8 mouse cellular contexts compared by ENCODE assay signal in the genomic region with DNA sequence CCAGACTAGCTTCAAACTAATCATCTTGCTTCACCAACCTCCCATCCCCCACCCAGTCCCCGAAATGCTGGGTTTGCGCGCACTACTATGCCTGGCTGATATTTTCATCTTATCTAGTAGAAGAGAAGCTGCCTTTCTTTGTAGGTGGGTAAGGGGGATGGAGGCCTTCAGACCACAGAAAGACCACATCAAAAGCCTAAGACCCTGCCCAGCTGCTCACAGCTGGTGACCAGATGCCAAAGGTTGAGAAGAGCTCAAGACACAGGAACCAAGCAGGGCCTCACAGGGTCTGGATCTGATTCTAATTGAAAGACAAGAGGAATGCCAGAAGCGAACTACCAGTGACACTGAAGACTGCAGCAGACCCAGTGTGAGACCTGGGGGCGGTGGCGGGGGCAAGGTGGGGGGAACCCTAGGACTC. TPM values are rescaled to one million over a fixed set of nuclear protein-coding genes. Genes with fewer than 3 reads are reported as not detected.
DNase-seq lines count a peak whose midpoint lies in the region; ATAC-seq and TF ChIP-seq lines count a peak whose summit lies in the region.

No protein-coding gene starts in this region.

- DNase-seq in heart, adult 11 months: peak; percentile 94
- DNase-seq in heart, postnatal 4 days: no peak
- no peak for DNase-seq in CH12.LX (ENCODE audit: extremely low read depth)
- DNase-seq in forebrain, embryonic 11.5 days (ENCODE audit: low spot score): peak; percentile 59
- no peak for DNase-seq in spleen, postnatal 10 days (ENCODE audit: low spot score in 2 of 2)

- H3K36me3 ChIP-seq in CH12.LX (replicated peaks in 1 of 2; ENCODE audit: control insufficient read depth in 1 of 2, insufficient read depth in 1 of 2, low read length in 1 of 2): peaks cover 0 to 28% of the 10 kb centered on the region in 2 experiments
- H3K36me3 ChIP-seq in forebrain, embryonic 11.5 days (ENCODE audit: control insufficient read depth, insufficient read depth, low read length): no peaks in the 10 kb centered on the region
- H3K36me3 ChIP-seq in limb, embryonic 13.5 days: peaks cover 6% of the 10 kb centered on the region; the same call in 1 of the 2 replicates
- no peaks in the 10 kb centered on the region for H3K36me3 ChIP-seq in stomach, embryonic 14.5 days (ENCODE audit: control insufficient read depth, insufficient read depth, low read length)

- peak overlapping the region; percentile 88 to 98 (median 95) for H3K4me3 ChIP-seq in CH12.LX (replicated peaks in 1 of 3; ENCODE audit: low read depth in 2 of 3, low read length in 2 of 3, poor library complexity in 1 of 3)
- peak overlapping the region; percentile 81 for H3K4me3 ChIP-seq in forebrain, embryonic 11.5 days (ENCODE audit: low read depth, low read length)
- H3K4me3 ChIP-seq in limb, embryonic 13.5 days: peak overlapping the region; percentile 89
- peak overlapping the region; percentile 79 for H3K4me3 ChIP-seq in stomach, embryonic 14.5 days (ENCODE audit: low read depth, low read length)

- no peak for TF ChIP-seq CTCF in CH12.LX (conservative IDR thresholded peaks at IDR 0.05 in 1 of 2, IDR thresholded peaks at IDR 0.05 in 1 of 2; ENCODE audit: low read depth in 2 of 2, low read length in 2 of 2)

- no peak for ATAC-seq in forebrain, embryonic 11.5 days (replicated peaks; ENCODE audit: low FRiP score)
- peak; percentile 4; the same call in 1 of the 2 replicates for ATAC-seq in limb, embryonic 13.5 days (ENCODE audit: low FRiP score, low read depth)
- peak; percentile 8; the same call in 1 of the 2 replicates for ATAC-seq in stomach, embryonic 14.5 days (ENCODE audit: insufficient number of reproducible peaks, insufficient read depth, low FRiP score, low read depth)
- no peak for ATAC-seq in inflammation-experienced regulatory T-cells, adult 6 months

- TF ChIP-seq EP300 in CH12.LX (IDR thresholded peaks at IDR 0.05; ENCODE audit: low read length): no peak

- no peaks in the 10 kb centered on the region for H3K9me3 ChIP-seq in CH12.LX (replicated peaks; ENCODE audit: low read length)
- no peaks in the 10 kb centered on the region for H3K9me3 ChIP-seq in forebrain, embryonic 11.5 days (ENCODE audit: control insufficient read depth, low read length)
- no peaks in the 10 kb centered on the region for H3K9me3 ChIP-seq in limb, embryonic 13.5 days
- no peaks in the 10 kb centered on the region for H3K9me3 ChIP-seq in stomach, embryonic 14.5 days (ENCODE audit: control insufficient read depth, low read depth, low read length)

- no peaks in the 10 kb centered on the region for H3K79me2 ChIP-seq in CH12.LX (replicated peaks; ENCODE audit: control insufficient read depth, extremely low read depth, insufficient read depth, poor library complexity, severe bottlenecking)

- dilution Hi-C loops in CH12.LX (cut with MboI; ENCODE audit: extremely low pct_ligation_motif_present, extremely low pct_unique_long_range_greater_than_20kb, low sequenced_read_pairs): no loop called here

- H3K9ac ChIP-seq in CH12.LX (ENCODE audit: insufficient read depth, low read depth): peak overlapping the region; percentile 99
- peak overlapping the region; percentile 98 for H3K9ac ChIP-seq in forebrain, embryonic 11.5 days (ENCODE audit: low read length)
- peak overlapping the region; percentile 96 for H3K9ac ChIP-seq in limb, embryonic 13.5 days
- peak overlapping the region; percentile 94 for H3K9ac ChIP-seq in stomach, embryonic 14.5 days (replicated peaks; ENCODE audit: low read depth, low read length)

- TF ChIP-seq RAD21 in CH12.LX (IDR thresholded peaks at IDR 0.05; ENCODE audit: low read depth, low read length): no peak

- no peaks in the 10 kb centered on the region for H3K27me3 ChIP-seq in CH12.LX (replicated peaks)
- no peaks in the 10 kb centered on the region for H3K27me3 ChIP-seq in forebrain, embryonic 11.5 days (ENCODE audit: control insufficient read depth, insufficient read depth, low read length)
- no peaks in the 10 kb centered on the region for H3K27me3 ChIP-seq in limb, embryonic 13.5 days
- H3K27me3 ChIP-seq in stomach, embryonic 14.5 days (ENCODE audit: control insufficient read depth, insufficient read depth, low read length): no peaks in the 10 kb centered on the region

- H3K4me2 ChIP-seq in CH12.LX (ENCODE audit: insufficient read depth, low read depth, poor library complexity, severe bottlenecking): peak overlapping the region; percentile 83
- H3K4me2 ChIP-seq in forebrain, embryonic 11.5 days (ENCODE audit: low read depth, low read length, severe bottlenecking): peak overlapping the region; percentile 75
- H3K4me2 ChIP-seq in limb, embryonic 13.5 days (replicated peaks): peak overlapping the region; percentile 78
- H3K4me2 ChIP-seq in stomach, embryonic 14.5 days (replicated peaks; ENCODE audit: low read depth, low read length): peak overlapping the region; percentile 69

- in situ Hi-C loops in CH12.LX (cut with MboI; ENCODE audit: low pct_ligation_motif_present, low pct_unique_long_range_greater_than_20kb, low sequenced_read_pairs): no loop called here

- 30% methylated on average over 6 of the region's 6 CpGs for WGBS in forebrain, embryonic 11.5 days
- 20% methylated on average over 6 of the region's 6 CpGs for WGBS in limb, embryonic 13.5 days
- WGBS in stomach, embryonic 14.5 days: 39% methylated on average over 6 of the region's 6 CpGs

- no peak overlapping the region for H3K27ac ChIP-seq in CH12.LX (ENCODE audit: insufficient read depth, low read depth)
- H3K27ac ChIP-seq in forebrain, embryonic 11.5 days (ENCODE audit: low read depth, low read length): peak overlapping the region; percentile 96
- H3K27ac ChIP-seq in limb, embryonic 13.5 days: peak overlapping the region; percentile 99
- H3K27ac ChIP-seq in stomach, embryonic 14.5 days (ENCODE audit: low read length): peak overlapping the region; percentile 97

- no peak for TF ChIP-seq POLR2A in CH12.LX (IDR thresholded peaks at IDR 0.05; ENCODE audit: low read depth, low read length)

- peaks cover 3 to 16% of the 10 kb centered on the region in 2 experiments for H3K4me1 ChIP-seq in CH12.LX (ENCODE audit: control insufficient read depth in 1 of 2, insufficient read depth in 2 of 2)
- H3K4me1 ChIP-seq in forebrain, embryonic 11.5 days (replicated peaks; ENCODE audit: control insufficient read depth, insufficient read depth, low read length): peaks cover 5% of the 10 kb centered on the region; the same call in 1 of the 2 replicates
- peaks cover 15% of the 10 kb centered on the region for H3K4me1 ChIP-seq in limb, embryonic 13.5 days
- H3K4me1 ChIP-seq in stomach, embryonic 14.5 days (ENCODE audit: control insufficient read depth, insufficient read depth, low read length): peaks cover 15% of the 10 kb centered on the region

RNA-seq across cellular contexts. Expression of a gene that starts 1.0 kb away (rescaled TPM):
- 10 to 100 TPM in 1 of 2 experiments, 1 to 10 TPM in 1; 8.7 to 10.3 TPM for total RNA-seq in heart, postnatal 4 days (2021)
- total RNA-seq in CH12.LX (2012; rRNA removed) (6.6 and 9.0 TPM in 2 replicates), CH12.LX (2014; rRNA removed) (4.1 and 4.5 TPM in 2 replicates)
- 8.8 and 9.1 TPM in 2 replicates for polyA plus RNA-seq in CH12.LX (2012; ENCODE audit: insufficient read length, low read depth)
- 26.7 and 27.5 TPM in 2 replicates for polyA plus RNA-seq in forebrain, embryonic 11.5 days (2014; fragmentation: Nextera tagmentation; extraction: Ambion mirVana)
- 22.8 and 25.8 TPM in 2 replicates for polyA plus RNA-seq in limb, embryonic 13.5 days (2015; fragmentation: Nextera tagmentation; extraction: Ambion mirVana)
- polyA plus RNA-seq in stomach, embryonic 14.5 days (2014; fragmentation: Nextera tagmentation; extraction: Ambion mirVana): 16.4 and 17.6 TPM in 2 replicates
- polyA plus RNA-seq in inflammation-experienced regulatory T-cells, adult 6 months (2017; shearing (Covaris generic)): 10 to 100 TPM in 2 of 3 experiments, 1 to 10 TPM in 1; 3.4 to 16.7 (median 13.6) TPM

RNA-seq across cellular contexts. Expression of a gene that starts 14.7 kb away (rescaled TPM):
- 100 to 1,000 TPM; 132 to 137 TPM for total RNA-seq in heart, postnatal 4 days (2021)
- 40.1 and 51.5 TPM in 2 replicates for total RNA-seq in CH12.LX (2012; rRNA removed)
- 2.7 and 2.9 TPM in 2 replicates for total RNA-seq in CH12.LX (2014; rRNA removed)
- 4.3 and 4.5 TPM in 2 replicates for polyA plus RNA-seq in CH12.LX (2012; ENCODE audit: insufficient read length, low read depth)
- polyA plus RNA-seq in forebrain, embryonic 11.5 days (2014; fragmentation: Nextera tagmentation; extraction: Ambion mirVana): 162 and 176 TPM in 2 replicates
- 130 and 144 TPM in 2 replicates for polyA plus RNA-seq in limb, embryonic 13.5 days (2015; fragmentation: Nextera tagmentation; extraction: Ambion mirVana)
- 146 and 147 TPM in 2 replicates for polyA plus RNA-seq in stomach, embryonic 14.5 days (2014; fragmentation: Nextera tagmentation; extraction: Ambion mirVana)
- 1 to 10 TPM; 1.0 to 3.7 (median 1.7) TPM for polyA plus RNA-seq in inflammation-experienced regulatory T-cells, adult 6 months (2017; shearing (Covaris generic))

RNA-seq across cellular contexts. Expression of a gene that starts 16.1 kb away (rescaled TPM):
- 10 to 100 TPM; 51.4 to 54.7 TPM for total RNA-seq in heart, postnatal 4 days (2021)
- total RNA-seq in CH12.LX (2012; rRNA removed) (10.0 and 14.7 TPM in 2 replicates), CH12.LX (2014; rRNA removed) (5.8 and 8.7 TPM in 2 replicates)
- 6.8 and 10.3 TPM in 2 replicates for polyA plus RNA-seq in CH12.LX (2012; ENCODE audit: insufficient read length, low read depth)
- 45.1 and 49.2 TPM in 2 replicates for polyA plus RNA-seq in forebrain, embryonic 11.5 days (2014; fragmentation: Nextera tagmentation; extraction: Ambion mirVana)
- polyA plus RNA-seq in limb, embryonic 13.5 days (2015; fragmentation: Nextera tagmentation; extraction: Ambion mirVana): 31.8 and 36.3 TPM in 2 replicates
- 33.5 and 34.6 TPM in 2 replicates for polyA plus RNA-seq in stomach, embryonic 14.5 days (2014; fragmentation: Nextera tagmentation; extraction: Ambion mirVana)
- polyA plus RNA-seq in inflammation-experienced regulatory T-cells, adult 6 months (2017; shearing (Covaris generic)): 10 to 100 TPM; 21.5 to 33.7 (median 30.1) TPM

RNA-seq across cellular contexts. Expression of a gene that starts 45.8 kb away (rescaled TPM):
- 1 to 10 TPM; 4.1 to 5.4 TPM for total RNA-seq in heart, postnatal 4 days (2021)
- total RNA-seq in CH12.LX (2012; rRNA removed): 7.4 and 11.4 TPM in 2 replicates
- total RNA-seq in CH12.LX (2014; rRNA removed): 3.5 and 3.9 TPM in 2 replicates
- 5.2 and 5.3 TPM in 2 replicates for polyA plus RNA-seq in CH12.LX (2012; ENCODE audit: insufficient read length, low read depth)
- 43.2 and 47.6 TPM in 2 replicates for polyA plus RNA-seq in forebrain, embryonic 11.5 days (2014; fragmentation: Nextera tagmentation; extraction: Ambion mirVana)
- polyA plus RNA-seq in limb, embryonic 13.5 days (2015; fragmentation: Nextera tagmentation; extraction: Ambion mirVana): 8.4 and 10.4 TPM in 2 replicates
- polyA plus RNA-seq in stomach, embryonic 14.5 days (2014; fragmentation: Nextera tagmentation; extraction: Ambion mirVana): 6.5 and 7.9 TPM in 2 replicates
- polyA plus RNA-seq in inflammation-experienced regulatory T-cells, adult 6 months (2017; shearing (Covaris generic)): 10 to 100 TPM in 2 of 3 experiments, 1 to 10 TPM in 1; 8.2 to 23.6 (median 21.4) TPM

RNA-seq across cellular contexts. Expression of a gene that starts 54.8 kb away (rescaled TPM):
- total RNA-seq in heart, postnatal 4 days (2021): 10 to 100 TPM; 28.8 to 28.9 TPM
- total RNA-seq in CH12.LX (2012; rRNA removed) (0.17 and 0.21 TPM in 2 replicates), CH12.LX (2014; rRNA removed) (not detected in 2 replicates)
- 0.14 TPM in 1 of 2 replicates, not detected in the other for polyA plus RNA-seq in CH12.LX (2012; ENCODE audit: insufficient read length, low read depth)
- polyA plus RNA-seq in forebrain, embryonic 11.5 days (2014; fragmentation: Nextera tagmentation; extraction: Ambion mirVana): 26.9 and 29.8 TPM in 2 replicates
- polyA plus RNA-seq in limb, embryonic 13.5 days (2015; fragmentation: Nextera tagmentation; extraction: Ambion mirVana): 6.4 and 6.5 TPM in 2 replicates
- polyA plus RNA-seq in stomach, embryonic 14.5 days (2014; fragmentation: Nextera tagmentation; extraction: Ambion mirVana): 4.4 and 5.2 TPM in 2 replicates
- 1 to 10 TPM in 2 of 3 experiments, under 1 TPM in 1; 0.50 to 3.6 (median 2.8) TPM for polyA plus RNA-seq in inflammation-experienced regulatory T-cells, adult 6 months (2017; shearing (Covaris generic))

Comparison
In these comparisons a context has a peak if more than half of its experiments do, and no peak if none do; other contexts are left out.
1. DNase-seq: peak in heart, adult 11 months (single experiment) and forebrain, embryonic 11.5 days (single experiment); none in heart, postnatal 4 days (single experiment), CH12.LX (single experiment) and spleen, postnatal 10 days (0 of 2).
2. ATAC-seq: peak in limb, embryonic 13.5 days (single experiment) and stomach, embryonic 14.5 days (single experiment); none in forebrain, embryonic 11.5 days (single experiment) and inflammation-experienced regulatory T-cells, adult 6 months (single experiment).
3. RNA of a gene that starts 14.7 kb away (polyA plus RNA-seq): 162 to 176 TPM in forebrain, embryonic 11.5 days, 146 to 147 TPM in stomach, embryonic 14.5 days and 130 to 144 TPM in limb, embryonic 13.5 days; 4.3 to 4.5 TPM in CH12.LX and 1.0 to 3.7 TPM in inflammation-experienced regulatory T-cells, adult 6 months; every median in the first group is over 10 times any median in the second.
4. Peak in every context shown above with its lines, with median percentiles within 50 percentile points of each other: H3K4me2 ChIP-seq, H3K4me3 ChIP-seq and H3K9ac ChIP-seq.